Mouse (Mus musculus) small intestine, adult 2 months (tissue): ENCODE data around the gene Ssbp3. TPM values are rescaled to one million over a fixed set of nuclear protein-coding genes. Genes with fewer than 3 reads are reported as not detected.

Source experiments
- H3K27ac ChIP-seq: fragments of 200-500 bp; 2 replicates; pipeline ENCODE4 v1.5.1; 2012; ENCODE audit warnings: low read depth, low read length, control low read depth, inconsistent platforms; ENCODE audit not compliant: insufficient read depth
- H3K27me3 ChIP-seq: fragments of 200-500 bp; 2 replicates; pipeline ENCODE4 v1.6.1; 2012; ENCODE audit warnings: mild to moderate bottlenecking, moderate library complexity, low read length, inconsistent platforms; ENCODE audit not compliant: control insufficient read depth, insufficient read depth
- H3K36me3 ChIP-seq: fragments of 200-500 bp; 2 replicates; pipeline ENCODE4 v1.6.1; 2012; ENCODE audit warnings: mild to moderate bottlenecking, low read length, control low read depth, inconsistent platforms; ENCODE audit not compliant: control insufficient read depth, insufficient read depth
- H3K4me1 ChIP-seq: fragments of 200-500 bp; 2 replicates; pipeline ENCODE4 v1.6.1; 2012; ENCODE audit warnings: low read length, inconsistent platforms, mixed read lengths; ENCODE audit not compliant: control insufficient read depth, insufficient read depth, insufficient read length
- H3K4me3 ChIP-seq: fragments of 200-500 bp; 2 replicates; pipeline ENCODE4 v1.5.1; 2012; ENCODE audit warnings: low read depth, mild to moderate bottlenecking, control low read depth, inconsistent platforms, low read length, moderate library complexity
- CTCF ChIP-seq: fragments of 200-500 bp; IDR thresholded peaks from 2 replicates; pipeline ENCODE4 v1.5.1; 2012; ENCODE audit warnings: low read depth, mild to moderate bottlenecking, control low read depth, inconsistent platforms, low read length, moderate library complexity, mixed read lengths; ENCODE audit not compliant: insufficient replicate concordance, insufficient read length; ENCODE audit errors: extremely low read depth
- POLR2A ChIP-seq: fragments of 200-500 bp; IDR thresholded peaks from 2 replicates; pipeline ENCODE4 v1.6.1; 2012; ENCODE audit warnings: low read depth, mild to moderate bottlenecking, control low read depth, inconsistent platforms, low read length, moderate library complexity
- WGBS: fragments of 180-500 bp; shearing (Covaris S2); methylation state at CpG from one replicate; pipeline ENCODE4 v1.1.7; 2018; 5-methylcytosine and 5-hydroxymethylcytosine counted together
- polyA plus RNA-seq: library from polyadenylated mRNA; depleted of rRNA; stranded (reverse); fragments of >200 nt; gene quantifications from 2 replicates; pipeline ENCODE4 v1.2.3, GENCODE M21; 2012

Gene Ssbp3
- polyA plus RNA-seq, 1 experiment = 21.2 TPM

- H3K27me3 ChIP-seq = no peaks in the 10 kb centered on the region
- TF ChIP-seq POLR2A (no peak), CTCF (no peak)
- no peaks in the 10 kb centered on the region for H3K36me3 ChIP-seq
- no peak overlapping the region for H3K27ac ChIP-seq
- H3K4me1 ChIP-seq = peaks cover 27% of the 10 kb centered on the region
- 69% methylated on average over 8 of the region's 8 CpGs for WGBS
- no peak overlapping the region for H3K4me3 ChIP-seq
Measured at GRCm38 (mm10) chr4:106978376-106978775, 67.9 kb downstream of the Ssbp3 start.

- peaks cover 44% of the 10 kb centered on the region for H3K4me1 ChIP-seq
- WGBS = 17% methylated on average over 7 of the region's 7 CpGs
- TF ChIP-seq CTCF = no peak
- TF ChIP-seq POLR2A = no peak
- H3K27ac ChIP-seq = peak overlapping the region; percentile 73
- no peaks in the 10 kb centered on the region for H3K36me3 ChIP-seq
- H3K4me3 ChIP-seq = no peak overlapping the region
- H3K27me3 ChIP-seq = no peaks in the 10 kb centered on the region
Measured at GRCm38 (mm10) chr4:106980669-106981068, 70.2 kb downstream of the Ssbp3 start.

- Histone ChIP-seq H3K27ac (peak overlapping the region; percentile 73), H3K36me3 (no peaks in the 10 kb centered on the region), H3K4me1 (peaks cover 47% of the 10 kb centered on the region), H3K27me3 (no peaks in the 10 kb centered on the region), H3K4me3 (no peak overlapping the region)
- TF ChIP-seq CTCF (no peak), POLR2A (no peak)
- 20% methylated on average over 7 of the region's 7 CpGs for WGBS
Measured at GRCm38 (mm10) chr4:106981385-106982103, 71.0 kb downstream of the Ssbp3 start.

- no peak overlapping the region for H3K4me3 ChIP-seq
- peak overlapping the region; percentile 82 for H3K27ac ChIP-seq
- peaks cover 53% of the 10 kb centered on the region for H3K4me1 ChIP-seq
- no peaks in the 10 kb centered on the region for H3K27me3 ChIP-seq
- TF ChIP-seq CTCF (no peak), POLR2A (no peak)
- H3K36me3 ChIP-seq = no peaks in the 10 kb centered on the region
- WGBS = 18% methylated on average over 4 of the region's 4 CpGs
Measured at GRCm38 (mm10) chr4:106982344-106983121, 72.0 kb downstream of the Ssbp3 start.

- WGBS = 65% methylated on average over 7 of the region's 7 CpGs
- Histone ChIP-seq H3K36me3 (no peaks in the 10 kb centered on the region), H3K4me1 (peaks cover 65% of the 10 kb centered on the region), H3K27me3 (no peaks in the 10 kb centered on the region), H3K4me3 (no peak overlapping the region), H3K27ac (peak overlapping the region; percentile 53)
- TF ChIP-seq POLR2A (no peak), CTCF (no peak)
Measured at GRCm38 (mm10) chr4:106983908-106984515, 73.5 kb downstream of the Ssbp3 start.

GRCm38 (mm10) chr4:106985289-106985688 is 74.8 kb downstream of the Ssbp3 start:
- Histone ChIP-seq H3K27me3 (no peaks in the 10 kb centered on the region), H3K4me1 (peaks cover 67% of the 10 kb centered on the region), H3K27ac (peak overlapping the region; percentile 76), H3K36me3 (no peaks in the 10 kb centered on the region), H3K4me3 (no peak overlapping the region)
- WGBS = 84% methylated on average over 4 of the region's 4 CpGs
- TF ChIP-seq CTCF = no peak
- TF ChIP-seq POLR2A = no peak
